Mouse (Mus musculus) liver, embryonic 14.5 days (tissue): Measurements from ENCODE around the gene Fgfr3. TPM values are rescaled to one million over a fixed set of nuclear protein-coding genes. Genes with fewer than 3 reads are reported as not detected.

ENCODE experiments used
- ATAC-seq: fragments of 200-750 bp; cut with Nextera tagmentation; 2 replicates; pipeline ENCODE4 v1.8.0; 2017; ENCODE audit warnings: moderate number of reproducible peaks, mild to moderate bottlenecking, moderate library complexity; ENCODE audit not compliant: insufficient read depth
- DNase-seq, 3 experiments: peaks; one replicate each; pipeline ENCODE4 v3.0.0-alpha.2; 2012 to 2013; ENCODE audit warnings: low read depth in 3 of 3, low spot score in 3 of 3
- H3K27ac ChIP-seq: fragments of 300-500 bp; sonication (generic); 2 replicates; pipeline ENCODE4 v1.5.1; 2014; ENCODE audit warnings: moderate library complexity, mild to moderate bottlenecking, control low read depth, inconsistent platforms
- H3K27me3 ChIP-seq: fragments of 300-500 bp; sonication (generic); 2 replicates; pipeline ENCODE4 v1.6.1; 2014; ENCODE audit warnings: mild to moderate bottlenecking, low read length, moderate library complexity; ENCODE audit not compliant: control insufficient read depth, insufficient read depth
- H3K36me3 ChIP-seq: fragments of 300-500 bp; sonication (generic); replicated peaks from 2 replicates; pipeline ENCODE4 v1.6.1; 2014; ENCODE audit warnings: low read depth; ENCODE audit not compliant: control insufficient read depth, insufficient read depth
- H3K4me1 ChIP-seq, 2 experiments: fragments of 200-500 bp in 1 of 2; fragments of 300-500 bp in 1 of 2; sonication (generic) in 1 of 2; replicated peaks; 2 replicates each; pipeline ENCODE4 v1.6.1; 2012 to 2014; ENCODE audit warnings: antibody characterized with exemption in 1 of 2, inconsistent platforms in 1 of 2, low read length in 1 of 2; ENCODE audit not compliant: control insufficient read depth in 2 of 2, insufficient read depth in 2 of 2
- H3K4me2 ChIP-seq: fragments of 300-500 bp; sonication (generic); 2 replicates; pipeline ENCODE4 v1.6.1; 2014; ENCODE audit warnings: low read depth, mild to moderate bottlenecking, control low read depth, moderate library complexity
- H3K4me3 ChIP-seq, 2 experiments: fragments of 200-500 bp in 1 of 2; fragments of 300-500 bp in 1 of 2; sonication (generic) in 1 of 2; 2 replicates each; pipeline ENCODE4 v1.5.1; 2012 to 2014; ENCODE audit warnings: low read depth in 2 of 2, low read length in 2 of 2, mild to moderate bottlenecking in 2 of 2, control low read depth in 1 of 2, inconsistent platforms in 1 of 2, moderate library complexity in 1 of 2; ENCODE audit not compliant: insufficient read depth in 1 of 2
- H3K9ac ChIP-seq: fragments of 300-500 bp; sonication (generic); replicated peaks from 2 replicates; pipeline ENCODE4 v1.6.1; 2014; ENCODE audit warnings: mild to moderate bottlenecking, control low read depth, moderate library complexity
- H3K9me3 ChIP-seq: fragments of 300-500 bp; sonication (generic); 2 replicates; pipeline ENCODE4 v1.6.1; 2016; ENCODE audit warnings: low read length, mixed read lengths; ENCODE audit not compliant: control insufficient read depth
- CTCF ChIP-seq: IDR thresholded peaks from 2 replicates; pipeline ENCODE4 v1.5.1; 2016; ENCODE audit warnings: antibody characterized with exemption, low read depth, control low read depth
- EP300 ChIP-seq: IDR thresholded peaks from 2 replicates; pipeline ENCODE4 v1.6.1; 2016; ENCODE audit warnings: antibody characterized with exemption, low read depth
- WGBS: fragments of 180-500 bp; shearing (Covaris S2); extraction: QIAGEN DNeasy Blood & Tissue Kit; methylation state at CpG from one replicate; pipeline ENCODE4 v1.1.7; 2014; ENCODE audit not compliant: insufficient replicate concordance; 5-methylcytosine and 5-hydroxymethylcytosine counted together
- polyA plus RNA-seq, 2 experiments: library from polyadenylated mRNA; depleted of rRNA in 1 of 2; stranded (reverse) in 1 of 2; unstranded in 1 of 2; fragments of >200 nt; fragmentation: Nextera tagmentation in 1 of 2; extraction: Ambion mirVana in 1 of 2; gene quantifications; 2 replicates each; pipeline versions ENCODE4 v1.2.1 to v1.2.3; 2012 to 2014

Fgfr3 gene
- polyA plus RNA-seq, 2 experiments: 1.2 to 4.5 TPM

DNA sequence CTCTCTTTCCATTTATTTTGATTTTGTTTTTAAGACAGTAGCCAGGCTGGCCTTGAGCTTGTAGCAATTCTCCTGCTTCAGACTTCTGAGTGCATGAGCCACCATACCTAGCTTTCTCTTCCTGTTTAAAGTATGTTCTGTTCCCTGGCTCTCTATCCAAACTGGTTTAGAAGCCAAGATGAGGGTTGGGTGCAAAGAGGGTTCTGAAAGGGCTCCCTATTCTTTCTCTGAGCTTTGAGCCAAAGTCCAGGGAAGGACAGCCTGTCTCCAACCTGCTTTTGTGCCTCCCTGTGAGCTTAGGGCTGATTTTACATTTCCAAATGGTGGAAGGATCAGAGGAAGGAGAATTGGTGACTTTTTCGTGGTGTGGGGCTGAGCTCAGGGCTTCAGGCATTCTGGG lies 5.4 kb downstream of the Fgfr3 start:
- Histone ChIP-seq H3K27ac (no peak overlapping the region), H3K4me2 (no peak overlapping the region), H3K27me3 (peaks cover 32% of the 10 kb centered on the region), H3K4me1 (peaks cover 0 to 3% of the 10 kb centered on the region in 2 experiments; a peak in 1 of 4 replicates), H3K9me3 (no peaks in the 10 kb centered on the region), H3K4me3 (no peak overlapping the region), H3K9ac (no peak overlapping the region), H3K36me3 (no peaks in the 10 kb centered on the region)
- 36% methylated on average over 1 of the region's 1 CpGs for WGBS
- no peak for ATAC-seq
- DNase-seq: no peak
- TF ChIP-seq CTCF (no peak), EP300 (no peak)

DNA sequence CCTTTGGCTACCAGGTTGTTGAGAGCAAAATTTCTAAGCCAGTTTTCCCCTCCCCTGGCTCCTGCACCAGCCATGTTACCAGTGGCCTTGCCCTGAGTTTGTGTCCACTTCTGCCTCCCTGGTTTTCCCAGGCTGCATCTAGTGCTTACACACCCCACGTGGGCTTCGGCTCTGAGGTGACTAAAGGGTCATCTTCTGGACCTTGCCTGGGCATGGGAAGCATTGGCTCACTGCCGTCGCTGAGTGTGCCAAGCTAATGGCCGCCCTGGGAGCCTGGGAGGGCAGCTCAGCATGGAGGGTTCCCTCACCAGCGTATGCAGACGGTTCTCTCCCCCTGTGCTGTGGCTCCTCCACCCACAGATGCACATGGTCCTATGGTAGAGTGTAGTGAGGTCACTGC lies 7.4 kb downstream of the Fgfr3 start:
- Histone ChIP-seq H3K9me3 (no peaks in the 10 kb centered on the region), H3K27ac (no peak overlapping the region), H3K36me3 (no peaks in the 10 kb centered on the region), H3K4me1 (peaks cover 0 to 3% of the 10 kb centered on the region in 2 experiments; a peak in 1 of 4 replicates), H3K4me2 (no peak overlapping the region), H3K27me3 (peaks cover 13% of the 10 kb centered on the region), H3K9ac (no peak overlapping the region), H3K4me3 (no peak overlapping the region)
- DNase-seq (no peak), ATAC-seq (no peak)
- 68% methylated on average over 7 of the region's 7 CpGs for WGBS
- TF ChIP-seq EP300 (no peak), CTCF (no peak)

DNA sequence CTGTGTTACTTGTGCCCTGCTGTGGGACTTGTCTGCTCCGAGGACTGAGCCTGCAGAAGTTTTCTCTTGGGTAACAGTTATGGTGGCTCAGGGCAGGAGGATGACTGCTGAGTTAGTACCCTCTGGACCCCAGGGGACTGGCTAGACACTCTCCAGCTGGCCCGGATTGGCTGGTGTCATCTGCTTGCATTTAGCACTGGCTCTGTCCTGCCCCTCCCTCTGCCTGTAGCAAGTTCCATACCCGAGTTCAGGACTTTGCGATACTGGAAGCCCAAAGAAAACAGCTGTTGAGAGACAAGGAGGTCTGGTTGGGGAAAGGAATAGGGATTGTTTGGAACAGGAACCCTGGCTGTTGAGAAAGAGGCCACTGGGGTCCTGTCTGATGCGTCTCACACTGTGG lies 9.0 kb downstream of the Fgfr3 start:
- H3K36me3 ChIP-seq: no peaks in the 10 kb centered on the region
- no peaks in the 10 kb centered on the region; the same call in 1 of the 2 replicates for H3K27me3 ChIP-seq
- ATAC-seq: no peak
- H3K4me2 ChIP-seq: no peak overlapping the region
- TF ChIP-seq CTCF (no peak), EP300 (no peak)
- H3K4me3 ChIP-seq: no peak overlapping the region
- 62% methylated on average over 5 of the region's 5 CpGs for WGBS
- H3K9ac ChIP-seq: no peak overlapping the region
- H3K27ac ChIP-seq: no peak overlapping the region
- peaks cover 0 to 3% of the 10 kb centered on the region in 2 experiments; a peak in 1 of 4 replicates for H3K4me1 ChIP-seq
- no peak for DNase-seq
- H3K9me3 ChIP-seq: no peaks in the 10 kb centered on the region

DNA sequence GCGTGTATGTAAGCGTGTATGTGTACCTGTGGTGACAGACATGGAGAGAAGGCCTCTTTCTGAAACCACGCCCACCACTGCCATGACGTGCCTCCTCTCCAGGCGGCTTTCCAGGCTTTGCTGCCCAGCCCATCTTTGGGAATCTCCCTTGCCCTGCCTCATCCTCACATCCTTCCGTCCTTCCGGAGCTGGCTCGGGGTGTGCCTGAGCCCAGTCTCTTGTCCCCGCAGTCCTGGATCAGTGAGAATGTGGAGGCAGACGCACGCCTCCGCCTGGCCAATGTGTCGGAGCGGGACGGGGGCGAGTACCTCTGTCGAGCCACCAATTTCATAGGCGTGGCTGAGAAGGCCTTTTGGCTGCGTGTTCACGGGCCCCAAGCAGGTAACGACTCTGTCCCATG lies 9.6 kb downstream of the Fgfr3 start:
- Histone ChIP-seq H3K4me2 (no peak overlapping the region), H3K27ac (no peak overlapping the region), H3K27me3 (no peaks in the 10 kb centered on the region), H3K9me3 (no peaks in the 10 kb centered on the region), H3K4me3 (no peak overlapping the region), H3K9ac (no peak overlapping the region), H3K36me3 (no peaks in the 10 kb centered on the region), H3K4me1 (no peaks in the 10 kb centered on the region)
- ATAC-seq (no peak), DNase-seq (no peak)
- TF ChIP-seq EP300: no peak
- TF ChIP-seq CTCF: no peak
- 68% methylated on average over 21 of the region's 21 CpGs for WGBS

DNA sequence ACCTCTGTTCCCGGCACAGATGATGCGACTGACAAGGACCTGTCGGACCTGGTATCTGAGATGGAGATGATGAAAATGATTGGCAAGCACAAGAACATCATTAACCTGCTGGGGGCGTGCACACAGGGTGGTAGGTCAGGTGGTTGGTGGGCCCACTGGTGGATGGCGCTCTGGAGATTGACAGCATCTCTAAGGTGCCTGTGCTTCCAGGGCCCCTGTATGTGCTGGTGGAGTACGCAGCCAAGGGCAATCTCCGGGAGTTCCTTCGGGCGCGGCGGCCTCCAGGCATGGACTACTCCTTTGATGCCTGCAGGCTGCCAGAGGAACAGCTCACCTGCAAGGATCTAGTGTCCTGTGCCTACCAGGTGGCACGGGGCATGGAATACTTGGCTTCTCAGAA lies 12.4 kb downstream of the Fgfr3 start:
- no peak overlapping the region for H3K4me2 ChIP-seq
- 78% methylated on average over 12 of the region's 12 CpGs for WGBS

More for the DNA sequence above, 12.4 kb downstream of the Fgfr3 start:
- H3K36me3 ChIP-seq: no peaks in the 10 kb centered on the region
- H3K9ac ChIP-seq: no peak overlapping the region
- ATAC-seq: no peak
- TF ChIP-seq EP300: no peak
- TF ChIP-seq CTCF: no peak
- no peak overlapping the region for H3K4me3 ChIP-seq
- no peaks in the 10 kb centered on the region for H3K4me1 ChIP-seq
- DNase-seq: no peak
- no peak overlapping the region for H3K27ac ChIP-seq
- H3K27me3 ChIP-seq: no peaks in the 10 kb centered on the region
- H3K9me3 ChIP-seq: no peaks in the 10 kb centered on the region
